Mouse (Mus musculus) lung, embryonic 16.5 days (tissue): ENCODE data around the gene Slc37a1. TPM values are rescaled to one million over a fixed set of nuclear protein-coding genes. Genes with fewer than 3 reads are reported as not detected.

ENCODE experiments used
- ATAC-seq: fragments of 200-750 bp; cut with Nextera tagmentation; 2 replicates; pipeline ENCODE4 v1.8.0; 2017; ENCODE audit warnings: low read depth, mild to moderate bottlenecking, moderate library complexity
- H3K27ac ChIP-seq: fragments of 300-500 bp; sonication (generic); 2 replicates; pipeline ENCODE4 v1.5.1; 2014; ENCODE audit warnings: mild to moderate bottlenecking, control low read depth, low read length
- H3K27me3 ChIP-seq: fragments of 300-500 bp; sonication (generic); 2 replicates; pipeline ENCODE4 v1.6.1; 2014; ENCODE audit warnings: low read depth, low read length, mixed read lengths; ENCODE audit not compliant: control insufficient read depth, insufficient read depth
- H3K36me3 ChIP-seq: fragments of 300-500 bp; sonication (generic); 2 replicates; pipeline ENCODE4 v1.6.1; 2014; ENCODE audit warnings: low read length; ENCODE audit not compliant: control insufficient read depth, insufficient read depth
- H3K4me1 ChIP-seq: fragments of 300-500 bp; sonication (generic); replicated peaks from 2 replicates; pipeline ENCODE4 v1.6.1; 2014; ENCODE audit warnings: low read length, mixed read lengths; ENCODE audit not compliant: control insufficient read depth, insufficient read depth
- H3K4me2 ChIP-seq: fragments of 300-500 bp; sonication (generic); 2 replicates; pipeline ENCODE4 v1.6.1; 2014; ENCODE audit warnings: low read depth, low read length, control low read depth
- H3K4me3 ChIP-seq: fragments of 300-500 bp; sonication (generic); 2 replicates; pipeline ENCODE4 v1.5.1; 2014; ENCODE audit warnings: mild to moderate bottlenecking, low read length, control low read depth
- H3K9ac ChIP-seq: fragments of 300-500 bp; sonication (generic); 2 replicates; pipeline ENCODE4 v1.6.1; 2014; ENCODE audit warnings: low read length, control low read depth
- H3K9me3 ChIP-seq: fragments of 300-500 bp; sonication (generic); 2 replicates; pipeline ENCODE4 v1.6.1; 2016; ENCODE audit warnings: low read length; ENCODE audit not compliant: control insufficient read depth
- WGBS: fragments of 180-500 bp; shearing (Covaris S2); extraction: QIAGEN DNeasy Blood & Tissue Kit; methylation state at CpG from one replicate; pipeline ENCODE4 v1.1.7; 2014; 5-methylcytosine and 5-hydroxymethylcytosine counted together
- polyA plus RNA-seq: library from polyadenylated mRNA; unstranded; fragments of >200 nt; fragmentation: Nextera tagmentation; extraction: Ambion mirVana; gene quantifications from 2 replicates; pipeline ENCODE4 v1.2.1, GENCODE M21; 2015

Slc37a1 gene
- polyA plus RNA-seq, 1 experiment from 2014 or later = 13.4 TPM

DNA sequence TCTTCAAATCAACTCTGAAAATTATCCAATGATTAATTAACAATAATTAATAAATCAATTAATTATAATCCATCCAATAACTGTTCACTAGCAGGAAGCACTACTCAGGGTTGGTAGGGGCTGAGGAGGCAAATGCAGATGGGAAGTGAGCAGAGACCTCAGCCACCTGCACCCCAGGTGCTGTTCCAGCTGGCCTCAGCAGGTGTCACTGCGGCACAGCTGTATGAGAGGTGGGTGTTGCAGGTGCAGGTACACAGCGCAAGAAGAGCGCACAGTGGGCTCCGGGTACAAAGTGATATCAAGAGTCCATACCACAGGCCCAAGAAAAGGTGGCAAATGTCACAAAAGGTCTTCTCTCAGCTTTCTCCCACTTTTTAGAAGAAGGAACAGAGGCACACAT lies 41.9 kb downstream of the Slc37a1 start:
- 61% methylated on average over 4 of the region's 4 CpGs for WGBS
- ATAC-seq = no peak
- Histone ChIP-seq H3K27me3 (no peaks in the 10 kb centered on the region), H3K4me3 (no peak overlapping the region), H3K27ac (no peak overlapping the region), H3K36me3 (no peaks in the 10 kb centered on the region), H3K4me2 (no peak overlapping the region), H3K9me3 (no peaks in the 10 kb centered on the region), H3K4me1 (peaks cover 22% of the 10 kb centered on the region), H3K9ac (no peak overlapping the region)

- Histone ChIP-seq H3K4me1 (peaks cover 10% of the 10 kb centered on the region), H3K27me3 (no peaks in the 10 kb centered on the region), H3K9ac (no peak overlapping the region), H3K4me2 (no peak overlapping the region), H3K4me3 (no peak overlapping the region), H3K9me3 (no peaks in the 10 kb centered on the region), H3K36me3 (no peaks in the 10 kb centered on the region), H3K27ac (no peak overlapping the region)
- 33% methylated on average over 4 of the region's 4 CpGs for WGBS
- ATAC-seq = 0 out of 2 replicates have a peak, but pooled peaks have one; percentile 21
Measured at GRCm38 (mm10) chr17:31330622-31331021, 44.0 kb downstream of the Slc37a1 start.

DNA sequence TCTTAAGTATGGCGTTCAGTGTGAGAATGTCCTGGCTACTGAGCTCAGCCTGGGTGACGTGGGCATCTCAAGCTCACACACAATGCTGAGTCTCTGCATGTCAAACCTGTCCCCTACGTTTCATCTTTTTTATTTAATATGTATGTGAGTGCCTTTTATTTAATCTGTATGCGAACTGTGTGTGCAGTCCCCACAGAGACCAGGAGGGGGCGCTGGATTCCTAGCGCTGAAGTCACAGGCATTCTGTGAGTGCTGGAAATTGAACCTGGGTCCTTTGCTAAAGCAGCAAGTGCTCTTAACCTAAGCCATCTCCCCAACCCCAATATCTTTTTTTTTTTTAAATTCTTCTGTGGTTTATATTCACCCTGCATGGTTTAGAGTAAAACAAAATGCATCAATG lies 44.7 kb downstream of the Slc37a1 start:
- WGBS = 85% methylated on average over 6 of the region's 6 CpGs
- no peak overlapping the region for H3K4me2 ChIP-seq
- no peak overlapping the region for H3K9ac ChIP-seq
- H3K27ac ChIP-seq = no peak overlapping the region
- H3K4me3 ChIP-seq = no peak overlapping the region
- no peaks in the 10 kb centered on the region for H3K27me3 ChIP-seq
- H3K4me1 ChIP-seq = peaks cover 3% of the 10 kb centered on the region
- no peak for ATAC-seq
- H3K36me3 ChIP-seq = no peaks in the 10 kb centered on the region
- H3K9me3 ChIP-seq = no peaks in the 10 kb centered on the region

DNA sequence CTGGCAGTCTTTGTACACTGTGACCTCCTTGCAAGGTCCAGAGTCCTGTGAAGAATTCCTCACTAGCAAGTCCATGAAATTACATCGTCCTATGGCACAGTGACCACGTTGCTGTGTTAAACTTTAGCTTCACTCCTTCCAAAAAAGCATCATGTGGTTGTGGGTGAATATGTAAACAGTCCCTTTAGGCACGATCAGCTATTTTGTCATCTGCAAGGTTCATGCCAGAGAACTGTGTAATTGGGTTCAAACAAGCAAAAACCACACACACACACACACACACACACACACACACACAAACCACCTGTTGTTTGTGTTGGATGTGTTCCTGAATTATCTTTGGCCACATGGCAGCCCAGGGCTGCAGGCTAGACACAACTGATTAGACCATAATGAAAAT lies 45.3 kb downstream of the Slc37a1 start:
- H3K9ac ChIP-seq = no peak overlapping the region
- no peaks in the 10 kb centered on the region for H3K4me1 ChIP-seq
- no peaks in the 10 kb centered on the region for H3K27me3 ChIP-seq
- no peaks in the 10 kb centered on the region for H3K36me3 ChIP-seq
- no peak overlapping the region for H3K27ac ChIP-seq
- H3K4me2 ChIP-seq = no peak overlapping the region
- ATAC-seq = no peak
- WGBS = 60% methylated on average over 3 of the region's 3 CpGs
- no peaks in the 10 kb centered on the region for H3K9me3 ChIP-seq
- no peak overlapping the region for H3K4me3 ChIP-seq

GRCm38 (mm10) chr17:31332333-31332732 lies 45.7 kb downstream of the Slc37a1 start:
- no peak for ATAC-seq
- no peaks in the 10 kb centered on the region for H3K27me3 ChIP-seq
- no peaks in the 10 kb centered on the region for H3K9me3 ChIP-seq
- no peaks in the 10 kb centered on the region for H3K4me1 ChIP-seq
- H3K9ac ChIP-seq = no peak overlapping the region
- H3K36me3 ChIP-seq = no peaks in the 10 kb centered on the region
- no peak overlapping the region for H3K27ac ChIP-seq
- H3K4me3 ChIP-seq = no peak overlapping the region
- H3K4me2 ChIP-seq = no peak overlapping the region
- 39% methylated on average over 1 of the region's 1 CpGs for WGBS

- H3K9me3 ChIP-seq = no peaks in the 10 kb centered on the region
- H3K9ac ChIP-seq = no peak overlapping the region
- ATAC-seq = no peak
- no peaks in the 10 kb centered on the region for H3K36me3 ChIP-seq
- no peak overlapping the region for H3K4me2 ChIP-seq
- no peaks in the 10 kb centered on the region for H3K4me1 ChIP-seq
- no peak overlapping the region for H3K4me3 ChIP-seq
- WGBS = 78% methylated on average over 11 of the region's 11 CpGs
- no peak overlapping the region for H3K27ac ChIP-seq
- H3K27me3 ChIP-seq = no peaks in the 10 kb centered on the region
Measured at GRCm38 (mm10) chr17:31334509-31335260, 48.1 kb downstream of the Slc37a1 start.

DNA sequence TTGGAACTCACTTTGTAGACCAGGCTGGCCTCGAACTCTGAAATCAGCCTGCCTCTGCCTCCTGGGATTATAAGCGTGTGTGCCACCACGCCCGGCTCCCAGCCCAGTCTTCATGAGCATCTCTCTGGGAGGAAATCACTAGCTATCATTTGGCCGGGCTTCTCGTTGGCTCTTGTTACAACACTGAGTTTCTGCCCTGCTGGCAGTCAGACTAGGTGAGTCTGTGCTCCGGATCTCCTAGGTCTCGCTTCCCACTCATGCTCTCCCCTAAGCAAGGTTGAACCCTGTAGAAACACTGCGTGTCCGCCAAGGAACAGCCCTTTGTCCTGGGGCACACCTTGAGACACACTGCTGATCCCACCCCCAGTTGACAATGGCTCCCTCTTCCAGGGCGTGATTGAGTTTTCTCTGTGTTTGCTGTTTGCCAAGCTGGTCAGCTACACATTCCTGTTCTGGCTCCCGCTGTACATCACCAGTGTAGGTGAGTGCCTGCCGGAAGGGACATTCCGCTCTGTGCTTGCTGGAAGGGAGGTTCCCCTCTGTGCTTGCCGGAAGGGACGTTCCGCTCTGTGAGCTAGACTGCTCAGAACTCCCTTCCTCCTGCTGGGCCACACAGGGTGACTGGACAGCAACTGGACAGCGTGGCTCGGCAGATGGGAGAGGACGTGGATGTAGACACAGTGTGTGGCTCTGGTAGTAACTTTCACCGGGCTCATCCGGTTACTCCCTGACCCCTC lies 48.9 kb downstream of the Slc37a1 start:
- no peaks in the 10 kb centered on the region for H3K9me3 ChIP-seq
- no peaks in the 10 kb centered on the region for H3K4me1 ChIP-seq
- H3K27ac ChIP-seq = no peak overlapping the region
- no peaks in the 10 kb centered on the region for H3K27me3 ChIP-seq
- H3K4me3 ChIP-seq = no peak overlapping the region
- ATAC-seq = no peak
- 71% methylated on average over 22 of the region's 22 CpGs for WGBS
- no peak overlapping the region for H3K4me2 ChIP-seq
- H3K36me3 ChIP-seq = no peaks in the 10 kb centered on the region
- no peak overlapping the region for H3K9ac ChIP-seq

DNA sequence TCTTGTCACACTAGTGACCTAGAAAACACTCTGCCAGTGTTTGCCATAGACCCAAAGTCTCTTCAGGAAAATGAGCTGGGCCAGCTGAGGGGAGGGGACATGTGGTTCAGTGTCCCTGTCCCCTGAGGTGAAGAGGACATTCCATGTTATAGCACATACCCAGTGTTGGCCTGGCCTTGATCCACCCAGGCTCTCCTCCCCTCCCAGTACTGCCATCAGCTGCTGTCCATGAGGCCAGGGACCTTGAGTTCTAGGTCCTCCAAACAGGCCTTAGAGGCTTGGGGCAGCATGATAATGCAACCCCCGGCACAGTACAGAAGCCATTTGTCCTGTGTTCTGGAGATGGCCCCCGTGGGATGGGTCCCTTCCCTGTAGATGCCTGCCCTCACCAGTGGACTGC lies 53.2 kb downstream of the Slc37a1 start:
- no peaks in the 10 kb centered on the region for H3K4me1 ChIP-seq
- ATAC-seq = no peak
- H3K4me3 ChIP-seq = no peak overlapping the region
- H3K9me3 ChIP-seq = no peaks in the 10 kb centered on the region
- WGBS = 82% methylated on average over 2 of the region's 2 CpGs
- H3K9ac ChIP-seq = no peak overlapping the region
- no peak overlapping the region for H3K27ac ChIP-seq
- H3K27me3 ChIP-seq = no peaks in the 10 kb centered on the region
- H3K4me2 ChIP-seq = no peak overlapping the region
- H3K36me3 ChIP-seq = no peaks in the 10 kb centered on the region

DNA sequence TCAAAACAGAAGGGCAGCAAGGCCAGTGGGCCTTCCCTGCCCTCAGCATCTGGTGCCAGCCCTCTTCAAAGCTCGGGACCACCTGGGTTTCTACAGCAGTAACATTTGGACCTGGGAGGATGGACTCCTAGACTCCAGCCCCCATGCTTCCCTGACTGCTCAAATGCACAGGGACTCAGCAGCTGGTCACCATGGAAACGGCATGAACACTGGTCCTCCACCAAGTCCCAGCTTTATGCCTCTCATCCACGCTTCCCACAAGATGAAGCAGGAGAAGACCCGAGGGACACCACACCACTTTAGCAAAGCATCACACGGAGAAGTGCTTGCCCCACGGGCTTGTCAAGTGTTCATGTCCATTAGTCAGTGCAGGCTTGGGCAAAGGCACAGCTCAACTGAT lies 55.6 kb downstream of the Slc37a1 start:
- Histone ChIP-seq H3K27me3 (no peaks in the 10 kb centered on the region), H3K4me3 (no peak overlapping the region), H3K36me3 (no peaks in the 10 kb centered on the region; the same call in 1 of the 2 replicates), H3K4me2 (no peak overlapping the region), H3K9me3 (no peaks in the 10 kb centered on the region), H3K4me1 (no peaks in the 10 kb centered on the region), H3K9ac (no peak overlapping the region), H3K27ac (no peak overlapping the region)
- 71% methylated on average over 6 of the region's 6 CpGs for WGBS
- no peak for ATAC-seq
